19 mouse cellular contexts compared by ENCODE assay signal in genomic region chr10:12673309-12673708, GRCm38 (mm10).
"Had no signal": no experiment of that assay in that cellular context is flagged by ENCODE, and none has a peak within 500 bp of the region (broad histone marks: within the 10 kb centered on the region; RNA-seq: fewer than 3 reads in every experiment).

No protein-coding gene starts in this region.

- H3K9me3 ChIP-seq: liver, embryonic 12.5 days; midbrain, embryonic 10.5 days; midbrain, embryonic 12.5 days; neural tube, embryonic 13.5 days; neural tube, embryonic 15.5 days had no signal

- H3K4me1 ChIP-seq: liver, embryonic 12.5 days; midbrain, embryonic 10.5 days; midbrain, embryonic 12.5 days; neural tube, embryonic 13.5 days; neural tube, embryonic 15.5 days had no signal

- DNase-seq: lung, postnatal 10 days; lung, postnatal 36 days; midbrain, embryonic 14.5 days; retina, postnatal 1 day; right cerebral cortex, adult 18-20 months; right cerebral cortex, postnatal 25 days; right cerebral cortex, postnatal 4 days; spleen, adult 18-20 months; thymus, adult 18-20 months; thymus, postnatal 14 days; thymus, postnatal 36 days had no signal

- H3K9ac ChIP-seq: liver, embryonic 12.5 days; liver, embryonic 14.5 days; midbrain, embryonic 12.5 days; neural tube, embryonic 13.5 days; neural tube, embryonic 15.5 days had no signal

- ATAC-seq: liver, embryonic 12.5 days; midbrain, embryonic 16.5 days had no signal

- H3K27ac ChIP-seq: liver, embryonic 12.5 days; liver, embryonic 14.5 days; midbrain, embryonic 10.5 days; midbrain, embryonic 12.5 days; neural tube, embryonic 13.5 days; neural tube, embryonic 15.5 days had no signal

- H3K4me2 ChIP-seq: liver, embryonic 12.5 days; midbrain, embryonic 12.5 days; neural tube, embryonic 13.5 days; neural tube, embryonic 15.5 days had no signal

- H3K4me3 ChIP-seq: liver, embryonic 12.5 days; midbrain, embryonic 10.5 days; midbrain, embryonic 12.5 days; myocyte; neural tube, embryonic 13.5 days; neural tube, embryonic 15.5 days had no signal

- H3K27me3 ChIP-seq: liver, embryonic 12.5 days; midbrain, embryonic 12.5 days; neural tube, embryonic 13.5 days; neural tube, embryonic 15.5 days had no signal

- H3K36me3 ChIP-seq: neural tube, embryonic 13.5 days; neural tube, embryonic 15.5 days had no signal
